Mouse (Mus musculus): Measurements from ENCODE around the gene Anpep.

Anpep gene

DNA sequence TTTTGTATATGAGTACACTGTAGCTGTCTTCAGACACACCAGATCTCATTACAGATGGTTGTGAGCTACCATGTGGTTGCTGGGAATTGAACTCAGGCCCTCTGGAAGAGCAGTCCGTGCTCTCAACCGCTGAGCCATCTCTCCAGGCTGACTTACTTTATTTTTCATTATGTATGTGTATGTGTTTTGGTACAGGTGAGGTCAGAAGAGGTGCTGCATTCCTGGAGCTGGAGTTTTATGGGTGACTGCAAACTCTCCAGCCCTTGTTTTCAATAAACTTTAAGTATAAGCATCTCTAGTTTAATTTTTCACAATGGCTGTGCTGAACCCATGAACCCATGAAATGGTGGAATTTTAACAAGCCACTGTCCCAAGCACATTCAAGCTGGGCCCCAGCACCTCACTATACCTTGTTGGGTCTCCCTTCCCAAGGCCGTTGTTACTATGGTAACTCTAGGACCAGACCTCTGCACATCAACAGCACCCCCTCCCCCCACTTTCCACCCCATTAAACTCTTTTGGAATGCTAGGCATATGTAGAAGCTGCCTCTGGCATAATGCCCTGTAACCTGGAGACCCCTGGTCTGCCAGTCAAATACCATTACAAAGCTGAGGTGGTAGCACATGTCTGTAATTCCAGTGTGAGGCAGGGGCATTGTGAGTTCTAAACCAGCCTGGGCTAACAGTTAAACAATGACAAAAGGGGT lies 5.6 kb upstream of the Anpep start:
- no peak for DNase-seq (ENCODE audit: extremely low spot score, low spot score)

GRCm38 (mm10) chr7:79861794-79862193 lies 935 bp upstream of the Anpep start:
- no peak for DNase-seq (ENCODE audit: extremely low spot score, low spot score)

DNA sequence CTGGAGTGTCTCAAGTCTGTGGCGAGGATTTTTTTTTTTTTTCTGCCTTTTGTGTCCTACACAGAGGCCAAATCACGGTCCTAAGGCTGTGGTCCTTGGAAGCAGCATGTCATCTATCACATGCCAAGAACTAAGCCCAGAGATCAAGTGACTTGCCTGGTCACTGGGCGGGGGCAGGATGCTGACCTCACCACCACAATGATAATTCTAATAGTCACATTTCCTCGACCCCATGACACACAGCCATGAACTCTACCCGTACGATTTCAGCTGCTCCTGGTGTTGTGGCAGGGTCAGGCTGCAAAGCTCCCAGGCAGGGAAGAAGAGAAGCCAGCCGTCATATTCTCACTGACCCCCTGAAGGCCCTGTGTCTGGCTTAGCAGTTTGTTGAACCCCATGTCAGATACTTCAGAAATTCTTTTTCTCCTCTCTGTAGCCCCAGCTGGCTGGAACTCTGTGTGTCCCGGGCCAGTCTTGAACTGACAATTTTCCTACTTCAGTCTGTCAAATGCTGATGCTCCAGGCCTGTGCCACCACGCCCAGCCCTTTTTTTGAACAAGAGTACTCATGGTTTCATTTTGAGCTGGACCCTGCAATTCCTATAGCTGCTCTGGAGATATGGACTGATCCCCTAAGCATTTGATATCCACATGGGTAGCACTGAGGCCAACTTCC lies 1.8 kb downstream of the Anpep start:
- DNase-seq (ENCODE audit: extremely low spot score, low spot score) = no peak

DNA sequence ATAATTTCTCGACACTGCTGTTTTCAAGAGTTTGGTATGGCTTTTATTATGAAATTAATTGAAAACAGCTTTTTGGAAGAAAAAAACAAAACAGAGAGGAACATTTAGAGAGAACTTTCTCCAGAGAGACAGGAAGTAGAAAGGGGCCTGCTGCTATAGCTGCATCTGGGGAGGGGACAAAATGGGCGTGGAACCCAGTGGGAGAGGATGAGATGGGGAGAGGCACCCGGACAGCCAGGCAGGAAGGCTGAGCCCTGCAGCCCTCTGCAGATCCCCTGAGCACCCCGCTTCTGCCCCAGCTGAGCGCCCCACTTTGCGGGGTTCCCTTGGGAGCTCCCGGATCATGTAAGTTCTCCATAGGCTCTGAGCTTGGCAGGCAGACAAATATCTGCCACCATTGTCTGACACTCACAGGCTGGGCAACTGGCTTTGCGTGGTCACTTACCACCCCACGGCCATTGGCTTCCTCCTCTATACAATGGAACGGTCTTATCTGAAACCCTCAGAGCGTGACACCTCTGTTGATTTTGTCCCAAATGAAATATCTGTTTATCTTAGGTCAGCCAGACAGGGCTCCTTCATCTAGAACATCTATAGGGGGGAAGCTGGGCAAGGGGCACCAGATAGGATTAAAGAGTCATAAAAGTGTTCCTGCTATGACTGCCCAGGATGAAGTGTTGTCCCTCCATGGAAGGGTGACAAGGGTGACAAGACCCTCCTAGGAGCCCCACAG lies 2.5 kb downstream of the Anpep start:
- DNase-seq (ENCODE audit: extremely low spot score, low spot score) = no peak

DNA sequence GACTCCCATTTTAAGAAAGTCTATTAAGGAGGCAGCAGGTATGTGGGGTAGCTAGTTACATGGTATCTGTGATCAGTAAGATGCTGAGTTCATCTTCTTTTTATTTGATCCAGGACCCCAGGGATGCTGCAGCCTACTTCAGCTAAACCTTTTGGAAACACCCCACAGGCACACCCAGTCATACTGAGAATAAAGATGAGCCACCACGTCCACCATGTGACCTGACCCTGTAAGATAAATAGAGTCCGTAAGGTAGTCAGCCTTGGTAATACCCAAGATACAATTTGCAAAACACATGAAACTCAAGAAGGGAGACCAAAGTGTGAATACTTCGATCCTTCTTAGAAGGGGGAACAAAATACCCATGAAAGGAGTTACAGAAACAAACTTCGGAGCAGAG lies 4.6 kb downstream of the Anpep start:
- DNase-seq (ENCODE audit: extremely low spot score, low spot score) = no peak

- peak; percentile 74 for DNase-seq (ENCODE audit: extremely low spot score, low spot score)
Measured at GRCm38 (mm10) chr7:79847456-79848451, 13.1 kb downstream of the Anpep start.

GRCm38 (mm10) chr7:79846342-79846741 lies 14.5 kb downstream of the Anpep start:
- no peak for DNase-seq (ENCODE audit: extremely low spot score, low spot score)

GRCm38 (mm10) chr7:79844090-79844802 lies 16.6 kb downstream of the Anpep start:
- DNase-seq (ENCODE audit: extremely low spot score, low spot score) = no peak

DNA sequence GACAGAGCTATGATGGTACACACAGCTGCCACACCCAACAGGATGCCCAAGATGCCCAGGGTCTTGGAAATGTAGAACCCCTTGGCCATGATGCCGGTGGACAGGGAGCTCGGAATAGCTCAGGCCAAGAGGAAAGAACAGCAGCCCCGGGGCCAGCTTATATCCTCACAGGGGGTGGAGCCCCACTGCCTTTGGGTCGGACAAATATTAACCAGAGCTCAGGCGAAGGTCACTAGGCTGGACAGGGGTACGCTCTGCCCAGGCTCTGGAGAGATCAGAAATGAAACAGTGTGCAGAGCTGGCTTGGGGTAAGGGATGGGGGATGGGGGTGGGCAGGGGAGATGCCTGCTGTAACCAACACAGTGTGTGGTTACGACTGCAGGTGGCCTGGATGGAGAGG lies 18.7 kb downstream of the Anpep start:
- DNase-seq (ENCODE audit: extremely low spot score, low spot score) = no peak

GRCm38 (mm10) chr7:79837247-79837646 lies 23.6 kb downstream of the Anpep start:
- DNase-seq (ENCODE audit: extremely low spot score, low spot score) = no peak

GRCm38 (mm10) chr7:79835196-79835595 lies 25.7 kb downstream of the Anpep start:
- no peak for DNase-seq (ENCODE audit: extremely low spot score, low spot score)

DNA sequence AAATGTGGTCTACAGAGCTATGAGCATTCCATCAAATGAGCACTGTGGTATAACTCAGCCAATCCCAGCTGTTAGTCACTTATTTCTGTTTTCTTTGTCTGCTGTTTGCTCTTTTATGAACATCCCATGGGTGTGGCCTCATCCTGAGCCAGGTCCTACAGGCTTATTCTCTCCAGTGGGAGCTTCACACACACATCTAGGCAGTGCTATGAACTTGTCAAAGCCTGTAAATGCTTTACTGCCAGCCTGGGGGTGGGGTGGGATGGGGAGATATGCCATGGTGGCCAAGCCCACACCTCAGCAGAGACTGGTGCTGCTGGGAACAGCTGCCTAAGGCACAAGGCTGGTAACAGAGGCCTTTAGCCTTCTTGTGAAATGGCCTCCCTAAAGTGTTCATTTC lies 27.9 kb downstream of the Anpep start:
- no peak for DNase-seq (ENCODE audit: extremely low spot score, low spot score)

DNA sequence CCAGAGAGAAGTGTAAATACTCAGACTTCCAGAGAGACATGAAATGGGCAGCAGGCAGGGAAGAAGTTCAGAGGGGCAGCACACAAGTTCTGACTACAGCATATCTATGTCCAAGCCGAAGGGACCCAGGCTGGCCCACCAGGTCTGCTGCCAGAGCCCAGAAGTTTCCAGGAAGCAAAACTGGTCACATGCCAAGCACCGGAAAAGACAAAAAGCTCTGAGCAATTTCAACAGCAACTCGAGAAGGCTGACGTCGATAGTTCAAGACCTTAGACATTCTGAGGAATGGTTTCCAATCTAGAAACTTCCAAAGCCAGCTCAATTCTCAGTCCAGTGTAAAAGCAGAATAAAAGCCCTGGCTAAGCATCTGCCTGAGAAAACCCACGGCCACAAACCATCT lies 29.3 kb downstream of the Anpep start:
- no peak for DNase-seq (ENCODE audit: extremely low spot score, low spot score)

DNA sequence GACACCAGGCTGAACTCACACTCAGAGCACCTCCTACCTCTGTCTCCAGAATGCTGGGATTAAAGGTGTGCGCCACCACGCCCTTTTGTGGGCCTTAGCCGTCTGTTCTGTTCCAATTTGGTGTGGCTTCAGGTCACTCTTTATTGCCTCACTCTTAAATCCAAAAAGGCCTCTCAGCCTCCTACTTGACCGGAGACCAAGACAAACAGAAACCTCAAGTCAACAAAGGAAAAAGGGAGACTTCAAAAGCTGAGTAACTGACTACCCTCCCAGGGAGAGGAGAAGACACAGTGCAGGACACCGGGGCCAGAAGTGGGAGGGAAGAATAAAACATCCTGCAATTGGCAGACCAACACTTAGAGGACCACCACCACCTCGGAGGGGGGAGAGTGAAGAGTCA lies 29.7 kb downstream of the Anpep start:
- no peak for DNase-seq (ENCODE audit: extremely low spot score, low spot score)

DNA sequence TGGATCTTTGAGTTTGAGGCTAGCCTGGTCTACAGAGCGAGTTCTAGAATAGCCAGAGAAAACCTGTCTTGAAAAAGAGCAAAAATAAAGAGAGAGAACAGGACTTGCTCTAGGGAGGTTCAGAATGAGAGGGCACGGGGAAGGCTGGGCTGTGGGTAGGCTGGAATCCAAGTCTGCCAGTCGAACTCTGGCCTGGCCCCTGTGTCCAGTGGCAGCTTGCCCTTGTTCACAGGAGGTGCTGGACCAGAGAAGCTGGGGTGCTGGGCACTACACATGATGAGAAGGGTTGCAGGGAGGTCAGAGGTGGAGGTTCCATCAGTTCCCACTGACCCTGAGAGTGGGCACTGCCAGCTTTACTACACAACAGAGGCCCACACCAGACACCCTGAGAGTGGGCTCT lies 32.5 kb downstream of the Anpep start:
- DNase-seq (ENCODE audit: extremely low spot score, low spot score) = no peak

GRCm38 (mm10) chr7:79822092-79822695 lies 38.7 kb downstream of the Anpep start:
- DNase-seq (ENCODE audit: extremely low spot score, low spot score) = no peak

GRCm38 (mm10) chr7:79819996-79820395 lies 40.9 kb downstream of the Anpep start:
- DNase-seq (ENCODE audit: extremely low spot score, low spot score) = no peak

DNA sequence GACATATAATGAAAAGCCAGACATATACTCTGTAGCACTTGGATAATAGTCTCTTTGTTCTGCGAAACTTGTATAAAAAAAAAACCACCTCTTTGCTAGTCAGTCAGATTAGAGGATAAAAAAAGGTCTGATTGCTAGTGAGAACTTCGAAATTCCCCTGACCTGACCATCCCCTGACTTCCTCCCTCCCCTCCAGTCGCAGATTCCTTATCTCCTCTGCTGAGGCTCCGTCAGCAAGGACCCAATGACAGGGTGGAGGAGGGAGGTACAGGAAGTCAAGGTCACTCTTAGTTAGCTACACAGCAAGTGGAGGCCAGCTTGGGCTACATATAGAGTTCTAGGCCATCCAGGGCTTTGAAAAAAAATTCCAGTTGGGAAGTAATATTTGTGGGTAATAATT lies 41.3 kb downstream of the Anpep start:
- DNase-seq (ENCODE audit: extremely low spot score, low spot score) = no peak

DNA sequence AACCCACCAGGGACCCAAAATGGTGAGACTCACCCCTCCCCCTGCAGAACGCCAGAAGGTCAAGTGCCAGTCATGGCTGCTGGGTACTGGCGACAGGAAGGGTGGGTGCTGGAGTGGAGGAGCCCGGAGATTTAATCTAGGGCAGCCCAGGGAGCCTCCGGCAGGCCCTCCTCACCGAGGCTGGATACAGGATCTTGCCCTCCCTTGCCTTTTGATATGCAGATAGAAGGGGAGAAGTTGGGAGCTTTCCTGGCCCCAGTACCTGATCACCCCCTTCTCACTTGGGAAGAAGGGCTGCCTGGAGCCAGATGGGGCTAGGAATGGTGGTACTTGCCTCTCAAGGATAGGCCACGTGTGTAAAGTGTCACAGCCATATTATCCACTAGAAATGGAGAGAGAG lies 42.5 kb downstream of the Anpep start:
- DNase-seq (ENCODE audit: extremely low spot score, low spot score) = no peak

DNA sequence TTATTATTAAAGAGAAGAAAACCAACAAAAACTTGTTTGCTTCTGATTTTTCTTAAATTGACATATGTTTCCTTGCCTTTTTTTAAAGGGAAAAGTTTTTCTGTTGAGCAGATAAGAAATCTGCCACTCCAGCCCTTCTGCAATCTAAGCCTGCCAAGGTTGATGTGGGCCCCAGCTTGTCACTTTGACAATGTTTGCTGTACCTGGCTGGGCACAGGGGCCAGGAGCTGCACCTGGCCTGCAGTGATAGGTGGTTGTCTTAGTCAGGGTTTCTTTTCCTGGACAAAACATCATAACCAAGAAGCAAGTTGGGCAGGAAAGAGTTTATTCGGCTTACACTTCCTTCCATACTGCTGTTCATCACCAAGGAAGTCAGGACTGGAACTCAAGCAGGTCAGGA lies 47.5 kb downstream of the Anpep start:
- DNase-seq (ENCODE audit: extremely low spot score, low spot score) = no peak

Data from neural tube, embryonic 10.5 days (tissue).